Mouse (Mus musculus): ENCODE results near the gene Rasl11b. TPM values are rescaled to one million over a fixed set of nuclear protein-coding genes. Genes with fewer than 3 reads are reported as not detected.

Rasl11b gene
- total RNA-seq, 2 experiments from 2014 or later, result 0.14 TPM; not detected in 1

DNA sequence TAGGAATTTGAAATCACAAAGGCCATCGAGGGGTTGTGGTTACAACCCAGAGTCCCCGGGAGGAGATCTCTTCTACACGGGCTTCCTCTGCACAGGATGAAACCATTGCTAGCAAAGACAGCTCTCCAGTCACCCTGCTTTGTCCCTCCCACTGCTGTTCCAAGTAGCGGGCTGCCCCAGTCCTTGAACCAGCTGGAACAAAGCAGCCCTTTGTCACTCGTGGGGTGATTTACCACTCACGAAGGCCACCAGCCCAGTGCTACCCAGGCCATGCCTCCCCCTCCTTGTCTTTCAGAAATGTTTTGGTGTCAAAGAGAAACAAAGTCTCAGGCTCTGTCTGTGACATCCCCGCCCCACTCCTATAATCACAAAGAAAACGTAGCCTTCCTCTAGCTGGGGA, 10.4 kb downstream of the Rasl11b start:
- no peak for ATAC-seq (replicated peaks; ENCODE audit: low FRiP score, low TSS enrichment, poor library complexity, severe bottlenecking)

DNA sequence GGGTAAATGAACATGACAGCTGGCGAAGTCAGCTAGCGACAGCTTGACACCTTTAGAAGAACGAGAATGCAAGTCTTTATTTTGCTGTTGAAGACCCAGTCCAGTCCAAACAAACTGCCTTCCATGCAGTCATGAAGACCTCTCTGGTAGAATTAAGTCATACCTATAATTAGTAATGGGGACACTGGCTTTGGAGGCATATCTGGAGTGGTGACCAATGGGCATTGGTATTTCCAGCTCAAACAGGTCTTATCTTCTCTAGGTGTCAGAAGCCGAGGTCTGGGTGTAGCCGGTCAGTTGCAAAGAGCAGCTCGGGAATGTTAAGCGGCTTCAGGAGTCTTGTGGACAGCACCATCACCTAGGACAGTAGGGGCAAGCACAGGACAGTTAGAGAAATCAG, 11.0 kb downstream of the Rasl11b start:
- no peak for ATAC-seq (replicated peaks; ENCODE audit: low FRiP score, low TSS enrichment, poor library complexity, severe bottlenecking)

DNA sequence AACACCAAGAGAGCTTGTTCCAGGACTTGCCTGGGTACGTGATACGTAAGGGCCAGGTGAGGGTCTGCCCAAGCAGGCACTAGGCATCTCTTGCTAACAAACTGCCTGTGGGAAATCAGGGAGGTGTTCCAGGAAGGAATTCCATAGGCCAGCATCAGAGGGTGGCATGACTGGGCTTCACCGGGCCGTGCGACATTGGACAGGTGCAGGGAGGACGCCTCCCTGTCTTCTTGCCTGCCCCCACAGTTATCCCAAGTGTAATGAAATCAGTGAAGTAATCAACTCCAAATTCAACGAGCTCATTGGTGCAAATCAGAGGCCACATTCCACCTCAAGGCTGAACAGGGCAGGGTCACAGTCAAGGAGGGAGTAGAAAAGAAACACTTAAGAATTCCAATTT, 11.6 kb downstream of the Rasl11b start:
- ATAC-seq (replicated peaks; ENCODE audit: low FRiP score, low TSS enrichment, poor library complexity, severe bottlenecking), result no peak

DNA sequence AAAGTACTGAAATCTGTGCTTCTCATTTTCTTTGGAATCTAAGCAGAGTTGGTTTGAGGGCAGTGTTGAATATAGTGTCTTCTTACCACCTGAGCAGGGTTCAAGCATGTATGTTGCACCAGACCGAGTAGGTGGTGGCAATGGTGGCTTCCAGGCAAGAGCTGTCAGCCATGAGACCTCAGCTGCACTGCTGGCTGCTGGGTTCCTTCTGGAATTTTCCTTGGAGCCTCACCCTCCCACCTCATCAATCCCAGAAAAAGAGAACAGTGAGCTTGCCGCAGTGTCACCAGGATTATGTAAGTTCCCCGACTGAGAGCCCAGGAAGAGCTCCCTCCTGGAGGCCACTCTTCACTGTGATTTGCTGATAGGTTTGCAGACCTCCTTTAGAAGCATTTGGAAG, 12.1 kb downstream of the Rasl11b start:
- no peak for ATAC-seq (replicated peaks; ENCODE audit: low FRiP score, low TSS enrichment, poor library complexity, severe bottlenecking)

DNA sequence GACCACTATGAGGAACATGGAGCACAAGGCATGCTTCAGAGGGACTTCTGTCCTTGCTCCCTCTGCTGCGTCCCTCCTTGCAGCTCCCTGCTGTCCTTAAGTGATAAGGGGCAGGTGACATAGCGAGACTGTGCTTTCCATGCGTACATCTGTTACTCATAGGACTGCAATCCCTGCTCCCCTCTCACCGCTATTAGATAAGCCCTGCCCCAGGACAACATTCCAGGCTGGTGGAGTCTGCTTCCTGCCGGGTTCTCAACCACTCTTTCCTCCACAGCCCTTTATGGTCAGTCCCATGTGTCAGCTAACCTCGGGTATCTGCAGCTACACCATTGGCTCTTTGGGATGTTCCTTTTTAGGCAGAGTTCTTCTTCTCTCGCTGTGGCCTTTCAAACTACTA, 13.4 kb downstream of the Rasl11b start:
- no peak for ATAC-seq (replicated peaks; ENCODE audit: low FRiP score, low TSS enrichment, poor library complexity, severe bottlenecking)

DNA sequence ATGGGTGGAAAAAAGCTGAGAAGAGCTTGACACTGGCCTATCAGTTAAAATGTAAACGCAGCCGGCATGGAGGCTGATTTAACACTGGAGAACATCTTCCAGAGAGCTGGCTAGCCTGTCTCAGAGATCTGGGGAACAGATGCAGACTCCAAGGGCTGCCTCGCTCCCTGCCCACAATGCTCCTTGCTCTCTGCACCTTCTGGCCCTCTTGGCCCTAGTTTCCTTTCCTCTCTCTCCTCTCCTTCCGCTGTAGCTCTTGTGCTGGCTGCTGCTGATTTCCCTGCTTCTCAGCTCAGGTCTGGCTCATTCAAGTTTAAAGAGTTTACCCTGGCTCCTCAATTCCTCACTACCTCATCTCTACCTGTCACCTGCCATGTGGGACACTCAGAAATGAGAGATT, 14.6 kb downstream of the Rasl11b start:
- no peak for ATAC-seq (replicated peaks; ENCODE audit: low FRiP score, low TSS enrichment, poor library complexity, severe bottlenecking)

DNA sequence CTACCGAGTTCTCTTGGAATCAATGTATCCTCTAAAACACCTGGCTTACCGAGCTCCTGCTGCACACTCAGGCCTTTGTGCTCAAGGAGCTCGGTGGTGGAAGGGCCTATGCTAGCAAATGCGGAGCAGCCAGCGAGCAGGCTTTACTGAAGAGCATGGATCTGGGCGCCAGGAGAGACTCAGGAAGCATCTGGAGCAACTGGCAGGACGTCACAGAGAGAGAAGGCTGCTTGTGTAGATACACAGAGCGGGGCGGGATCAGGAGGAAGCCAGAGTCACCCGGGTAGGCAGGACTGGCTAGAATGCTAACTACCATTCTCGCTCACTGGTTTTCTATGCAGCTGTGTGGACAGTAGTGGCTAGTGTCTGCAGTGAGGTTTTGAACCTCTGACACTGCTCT, 16.3 kb downstream of the Rasl11b start:
- no peak for ATAC-seq (replicated peaks; ENCODE audit: low FRiP score, low TSS enrichment, poor library complexity, severe bottlenecking)

DNA sequence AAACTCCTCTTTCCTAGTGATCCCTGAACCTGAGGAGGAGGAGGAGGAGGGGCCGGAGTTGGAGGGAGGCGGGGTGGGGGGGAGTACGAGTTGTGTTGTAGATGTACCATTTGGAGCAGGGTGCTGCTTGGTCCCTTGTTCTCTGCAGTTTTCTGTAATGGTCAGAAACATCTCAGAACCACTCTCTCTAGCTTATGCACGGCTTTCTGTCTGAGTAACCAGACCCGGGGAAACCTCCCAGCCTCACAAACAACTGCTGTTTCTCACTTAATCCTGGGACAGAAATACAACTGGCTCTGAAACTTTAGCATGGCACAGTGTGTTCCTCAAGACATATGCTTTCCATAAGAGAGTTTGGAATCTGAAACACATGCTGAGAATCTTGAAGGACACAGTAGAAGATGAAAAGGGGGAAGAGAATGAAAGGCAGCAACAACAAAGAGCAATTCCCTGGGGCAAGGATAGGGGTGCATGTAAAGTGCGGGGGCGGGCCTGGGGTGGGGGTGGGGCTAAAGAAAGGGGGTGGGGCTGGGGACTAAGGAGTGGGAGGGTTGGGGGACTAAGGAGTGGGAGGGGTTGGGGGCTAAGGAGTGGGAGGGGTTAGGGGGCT, 19.5 kb downstream of the Rasl11b start:
- ATAC-seq (replicated peaks; ENCODE audit: low FRiP score, low TSS enrichment, poor library complexity, severe bottlenecking), result no peak

DNA sequence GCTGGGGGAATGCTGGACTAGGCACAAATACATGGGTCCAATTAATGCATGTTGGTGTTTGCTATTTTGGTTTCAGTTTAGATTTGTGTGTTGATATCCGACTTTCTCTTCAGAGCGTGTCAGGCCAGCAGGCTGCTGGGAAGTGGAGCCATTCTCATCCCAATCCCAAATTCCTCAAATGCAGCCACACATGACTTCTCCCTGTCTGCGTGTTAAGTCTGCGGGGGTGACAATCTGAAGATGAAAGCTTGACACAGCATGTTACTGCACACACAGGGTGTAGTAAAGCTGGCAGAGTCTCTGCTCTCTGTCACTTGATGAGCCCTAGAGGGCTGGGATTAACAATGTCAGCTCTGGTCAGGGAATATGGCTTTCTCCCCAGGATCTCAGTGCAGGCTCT, 20.0 kb downstream of the Rasl11b start:
- no peak for ATAC-seq (replicated peaks; ENCODE audit: low FRiP score, low TSS enrichment, poor library complexity, severe bottlenecking)

DNA sequence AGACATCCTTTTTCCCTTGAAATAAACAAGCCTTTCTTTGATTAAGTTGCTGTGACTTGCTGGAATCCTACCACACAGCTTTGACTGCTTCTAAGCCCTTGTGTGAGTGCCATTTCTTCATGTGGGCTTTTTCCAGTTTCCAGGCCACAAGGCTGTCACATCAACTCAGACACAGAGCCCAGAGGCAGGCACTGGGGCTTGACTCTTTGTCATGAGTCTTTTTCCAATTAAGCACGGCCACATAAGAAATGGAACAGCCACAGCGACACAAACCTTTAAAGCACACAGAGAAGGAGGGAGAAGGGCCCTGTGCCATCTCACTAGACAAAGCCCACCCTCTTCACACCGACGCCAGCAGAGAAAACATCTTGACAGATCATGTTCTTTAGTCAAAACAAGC, 23.4 kb downstream of the Rasl11b start:
- no peak for ATAC-seq (replicated peaks; ENCODE audit: low FRiP score, low TSS enrichment, poor library complexity, severe bottlenecking)

DNA sequence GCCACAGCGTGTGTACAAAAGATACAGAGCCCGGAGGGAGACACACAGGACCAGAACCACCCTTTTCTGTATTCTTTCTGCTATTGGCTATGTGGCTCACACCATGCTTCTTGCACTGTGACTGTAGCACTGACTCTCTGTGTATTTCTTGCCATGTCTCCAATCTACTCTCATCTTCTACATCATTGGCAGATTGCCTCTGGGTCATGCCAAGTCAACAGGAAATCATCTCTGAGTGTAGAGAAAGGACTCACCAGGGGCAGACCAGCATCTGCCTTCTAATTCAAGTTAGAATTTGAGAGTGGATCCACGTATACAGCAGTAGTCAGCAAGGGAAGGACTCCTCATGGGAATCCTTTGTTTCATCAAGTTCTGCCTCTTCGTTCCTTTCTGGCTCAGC, 27.5 kb downstream of the Rasl11b start:
- ATAC-seq (replicated peaks; ENCODE audit: low FRiP score, low TSS enrichment, poor library complexity, severe bottlenecking), result no peak

DNA sequence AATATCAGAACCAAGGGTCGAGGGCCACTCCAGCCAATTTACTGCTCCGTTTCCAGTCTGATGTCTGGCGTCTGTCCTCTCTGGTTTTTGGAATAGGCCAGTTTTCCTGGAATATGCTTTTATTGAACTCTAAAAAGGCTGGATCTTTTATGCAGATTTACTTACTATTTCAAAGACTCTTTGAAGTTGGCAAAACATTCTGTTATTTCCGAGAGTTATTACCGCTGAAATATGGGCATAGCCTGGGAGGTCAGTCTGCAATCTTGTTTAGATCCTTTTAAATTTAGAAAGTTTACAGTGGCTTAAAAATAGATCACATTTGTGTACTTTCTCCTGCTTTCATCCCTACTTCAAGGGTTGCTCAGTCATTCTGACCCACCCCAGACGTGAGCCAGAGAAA, 29.4 kb downstream of the Rasl11b start:
- no peak for ATAC-seq (replicated peaks; ENCODE audit: low FRiP score, low TSS enrichment, poor library complexity, severe bottlenecking)

DNA sequence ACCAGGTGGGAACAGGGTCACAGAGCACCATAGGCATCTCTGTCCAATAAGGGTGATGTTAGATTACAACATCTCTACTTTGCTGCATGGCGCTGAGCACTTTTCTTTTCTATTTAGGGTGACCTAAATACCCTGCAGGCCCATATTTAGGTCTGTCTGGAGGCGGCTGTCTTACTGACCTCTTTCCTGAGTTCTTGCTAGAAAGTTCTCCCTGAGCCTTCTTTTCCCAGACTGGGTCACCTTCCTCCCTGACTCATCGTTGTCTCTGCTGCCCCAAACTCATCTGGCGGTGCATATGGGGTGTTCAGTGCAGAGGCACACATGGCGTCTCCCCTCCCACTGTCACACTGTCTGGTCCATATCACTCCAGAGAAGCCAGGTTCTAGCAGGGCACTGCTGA, 31.1 kb downstream of the Rasl11b start:
- no peak for ATAC-seq (replicated peaks; ENCODE audit: low FRiP score, low TSS enrichment, poor library complexity, severe bottlenecking)

DNA sequence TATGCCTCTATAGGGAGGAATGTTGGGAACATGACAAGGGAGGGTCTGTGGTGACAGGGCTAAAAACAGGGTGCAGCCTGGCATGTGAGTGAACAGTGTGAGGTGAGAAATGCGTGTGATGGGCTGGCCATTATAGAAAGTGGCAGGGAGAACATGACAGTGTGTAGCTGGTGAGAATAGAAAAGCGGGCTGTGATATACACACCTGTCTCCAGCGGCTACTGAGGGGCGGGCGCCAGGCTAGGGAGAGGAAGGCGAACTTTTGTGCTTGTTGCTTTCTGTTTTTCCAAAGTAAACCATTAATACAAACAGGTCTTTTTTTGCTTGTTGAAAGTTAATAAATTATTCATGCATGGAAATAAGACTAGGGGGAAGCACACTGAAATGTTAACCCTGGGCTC, 32.3 kb downstream of the Rasl11b start:
- no peak for ATAC-seq (replicated peaks; ENCODE audit: low FRiP score, low TSS enrichment, poor library complexity, severe bottlenecking)

DNA sequence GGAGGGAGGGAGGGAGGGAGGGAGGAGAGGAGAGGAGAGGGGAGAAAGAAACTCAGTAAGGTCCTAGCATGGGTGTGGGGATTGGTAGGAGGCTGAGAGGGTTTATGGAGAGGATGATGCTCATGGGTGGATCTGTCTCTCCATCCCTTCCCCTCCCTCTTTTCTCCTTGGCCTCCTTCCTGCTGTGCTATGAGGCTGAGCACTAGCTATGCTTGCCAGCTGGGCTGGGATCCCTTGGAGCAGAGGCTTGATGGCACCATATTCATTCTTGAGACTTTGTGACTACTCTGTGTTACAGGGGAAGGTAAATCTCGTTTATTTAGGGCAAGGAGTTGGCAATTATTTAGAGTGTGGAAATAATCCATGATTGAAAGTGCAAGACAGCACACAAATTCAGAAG, 33.9 kb downstream of the Rasl11b start:
- no peak for ATAC-seq (replicated peaks; ENCODE audit: low FRiP score, low TSS enrichment, poor library complexity, severe bottlenecking)

DNA sequence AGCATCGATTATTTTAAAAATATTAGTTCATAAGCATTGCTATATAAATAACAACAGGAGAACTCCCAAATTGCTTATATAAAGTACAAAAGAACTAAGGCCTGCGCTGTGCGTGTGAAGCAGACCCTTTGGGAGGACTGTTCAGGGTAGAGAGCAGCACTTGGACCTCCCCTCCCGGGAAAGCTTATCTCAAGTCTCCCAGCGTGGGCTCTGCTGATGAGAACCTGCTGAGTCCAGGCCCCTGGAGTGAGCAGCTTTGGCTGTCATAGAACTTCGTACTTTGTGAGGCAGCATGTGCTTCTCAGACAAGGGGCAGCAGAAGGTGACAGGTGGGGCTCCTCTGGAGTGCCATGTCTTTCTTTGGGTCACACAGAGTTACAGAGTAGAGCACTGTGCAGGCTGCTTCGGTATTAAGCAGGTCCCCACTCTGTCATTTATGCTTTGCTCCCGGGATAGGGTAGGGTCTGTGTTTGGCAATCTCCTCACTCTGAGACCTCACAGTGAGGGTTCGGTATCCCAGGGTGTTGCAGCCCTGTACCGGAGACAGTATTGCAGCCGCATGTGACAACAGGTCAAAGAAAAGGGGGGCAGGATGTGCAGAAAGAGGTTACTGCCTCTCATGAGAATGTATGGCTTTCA, 34.8 kb downstream of the Rasl11b start:
- no peak for ATAC-seq (replicated peaks; ENCODE audit: low FRiP score, low TSS enrichment, poor library complexity, severe bottlenecking)

DNA sequence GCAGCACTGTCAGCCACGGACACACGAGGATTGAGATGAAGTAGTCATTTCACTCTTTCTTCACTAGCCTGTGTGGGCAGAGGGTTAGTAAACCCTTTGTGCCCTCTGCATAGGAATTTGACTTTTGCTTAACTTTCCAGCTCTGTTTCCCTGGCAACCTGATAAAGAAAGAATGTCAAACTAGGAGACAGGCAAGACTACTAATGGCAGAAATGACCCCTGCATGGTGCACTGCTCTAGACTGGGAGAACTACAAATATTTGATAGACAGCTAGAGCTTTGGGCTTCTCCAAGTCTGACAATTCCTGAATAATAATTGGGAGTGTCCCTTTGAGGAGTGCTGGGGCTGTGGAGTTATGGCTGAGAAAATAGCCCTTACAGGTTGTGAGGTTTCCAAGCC, 35.4 kb downstream of the Rasl11b start:
- ATAC-seq (replicated peaks; ENCODE audit: low FRiP score, low TSS enrichment, poor library complexity, severe bottlenecking), result no peak

DNA sequence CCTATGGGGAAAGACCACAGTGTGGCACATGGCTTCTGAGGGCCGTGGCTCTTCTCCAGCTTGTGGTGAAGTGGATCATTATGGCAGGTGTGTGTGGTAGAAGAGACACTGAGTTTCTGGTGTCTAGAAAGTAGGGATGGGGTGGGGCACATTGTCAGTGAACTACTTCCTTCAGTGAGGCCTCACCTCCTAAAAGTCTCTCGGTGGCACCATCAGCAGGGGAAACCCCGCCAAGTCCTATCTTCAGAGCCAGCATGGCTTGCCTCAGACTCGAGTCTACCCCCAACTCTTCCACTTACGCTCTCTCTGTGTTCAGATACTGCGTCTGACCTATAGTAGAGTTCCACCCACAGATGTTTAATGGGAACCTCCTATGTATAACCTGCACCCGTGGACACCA, 38.7 kb downstream of the Rasl11b start:
- no peak for ATAC-seq (replicated peaks; ENCODE audit: low FRiP score, low TSS enrichment, poor library complexity, severe bottlenecking)

DNA sequence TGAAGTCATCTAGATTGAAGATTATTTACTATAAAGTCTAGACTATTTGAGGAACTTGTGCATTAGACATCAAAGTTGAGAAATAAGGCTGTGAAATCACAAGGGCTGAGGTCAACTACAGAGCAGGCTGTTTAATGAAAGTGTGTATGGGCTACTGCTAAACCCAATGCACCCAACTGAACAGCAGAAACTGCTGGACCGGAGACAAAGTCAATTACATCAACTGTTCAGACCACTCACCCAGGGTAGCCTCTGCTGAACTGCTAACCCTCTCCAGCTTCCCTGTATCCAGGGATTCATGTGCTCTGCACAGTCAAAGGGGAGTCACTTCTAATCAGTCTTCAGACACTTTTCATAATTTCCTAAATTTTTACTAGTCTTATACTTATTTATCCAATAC, 44.3 kb downstream of the Rasl11b start:
- ATAC-seq (replicated peaks; ENCODE audit: low FRiP score, low TSS enrichment, poor library complexity, severe bottlenecking), result no peak

DNA sequence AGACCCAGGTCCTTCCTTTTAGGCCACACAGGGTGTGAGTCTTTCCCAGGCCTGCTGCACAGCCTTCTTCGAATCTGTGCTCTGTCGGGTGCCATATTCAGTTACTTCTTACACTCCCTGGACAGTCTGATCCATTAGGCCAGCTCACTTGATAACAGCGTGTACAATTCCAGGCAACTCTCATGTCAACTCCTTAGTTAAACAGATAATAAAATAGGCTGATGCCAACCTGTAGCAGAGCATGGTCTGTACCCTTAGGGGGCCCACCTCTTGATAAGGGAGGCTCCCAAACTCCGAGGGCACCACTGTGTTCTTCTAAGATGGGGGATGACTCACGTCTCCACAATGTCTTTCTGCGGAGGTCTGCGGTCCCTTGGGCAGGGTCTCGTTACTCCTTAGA, 45.2 kb downstream of the Rasl11b start:
- ATAC-seq (replicated peaks; ENCODE audit: low FRiP score, low TSS enrichment, poor library complexity, severe bottlenecking), result no peak

DNA sequence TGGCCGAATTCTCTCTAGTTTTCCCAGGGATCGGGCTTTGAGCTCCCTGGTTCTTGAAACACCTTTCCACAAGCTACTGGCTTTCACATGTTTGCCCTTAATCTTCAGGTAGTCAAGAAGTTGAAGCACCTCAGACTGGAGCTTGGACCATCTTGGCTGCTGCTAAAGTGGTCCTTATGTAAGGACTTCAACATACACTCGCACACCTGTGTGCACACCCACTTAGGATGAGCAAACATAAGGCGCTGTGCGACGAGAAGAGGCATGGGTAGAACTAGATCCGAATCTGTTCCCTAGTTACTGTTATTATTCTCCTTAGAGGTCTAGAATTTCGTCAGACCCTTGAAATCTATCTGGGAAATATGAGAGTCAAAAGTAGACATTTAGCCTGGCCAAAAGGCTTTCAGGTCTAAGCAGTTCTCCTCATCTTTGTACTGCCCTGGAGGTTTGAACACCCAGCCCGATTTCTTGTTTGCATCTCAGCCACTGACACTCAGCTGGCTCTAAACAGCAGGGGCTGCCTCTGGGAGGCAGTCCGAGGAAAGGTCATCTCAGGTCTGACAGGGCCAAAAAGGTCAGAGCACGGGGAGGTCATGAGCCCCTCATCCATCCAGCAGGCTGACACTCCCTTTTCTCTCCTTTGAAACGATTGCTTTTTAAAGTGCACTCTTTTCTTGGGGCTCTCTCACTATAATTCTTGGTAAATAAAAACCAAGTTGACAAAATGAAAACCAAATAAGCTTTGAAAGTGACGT, 46.0 kb downstream of the Rasl11b start:
- no peak for ATAC-seq (replicated peaks; ENCODE audit: low FRiP score, low TSS enrichment, poor library complexity, severe bottlenecking)
